Mouse (Mus musculus) splenic B cell, adult 2 months (primary cell): ENCODE results near the gene F5.
"Not testable (repeated sequence)": the region's sequence is repeated elsewhere in the genome, so short reads cannot be mapped to it uniquely, and the experiment has no call there.

Experiments
- DNase-seq: peaks from one replicate; pipeline ENCODE4 v3.0.0-alpha.2; 2011; ENCODE audit warnings: low read depth, low spot score
- H3K27me3 ChIP-seq: 2 replicates; pipeline ENCODE4 v1.6.1; 2012; ENCODE audit warnings: mild to moderate bottlenecking, low read length, moderate library complexity, mixed read lengths; ENCODE audit not compliant: control insufficient read depth, poor library complexity, insufficient read depth, severe bottlenecking
- H3K36me3 ChIP-seq: 2 replicates; pipeline ENCODE4 v1.6.1; 2012; ENCODE audit warnings: mild to moderate bottlenecking, low read length, moderate library complexity, mixed read lengths; ENCODE audit not compliant: control insufficient read depth, poor library complexity, insufficient read depth, severe bottlenecking

The F5 gene

DNA sequence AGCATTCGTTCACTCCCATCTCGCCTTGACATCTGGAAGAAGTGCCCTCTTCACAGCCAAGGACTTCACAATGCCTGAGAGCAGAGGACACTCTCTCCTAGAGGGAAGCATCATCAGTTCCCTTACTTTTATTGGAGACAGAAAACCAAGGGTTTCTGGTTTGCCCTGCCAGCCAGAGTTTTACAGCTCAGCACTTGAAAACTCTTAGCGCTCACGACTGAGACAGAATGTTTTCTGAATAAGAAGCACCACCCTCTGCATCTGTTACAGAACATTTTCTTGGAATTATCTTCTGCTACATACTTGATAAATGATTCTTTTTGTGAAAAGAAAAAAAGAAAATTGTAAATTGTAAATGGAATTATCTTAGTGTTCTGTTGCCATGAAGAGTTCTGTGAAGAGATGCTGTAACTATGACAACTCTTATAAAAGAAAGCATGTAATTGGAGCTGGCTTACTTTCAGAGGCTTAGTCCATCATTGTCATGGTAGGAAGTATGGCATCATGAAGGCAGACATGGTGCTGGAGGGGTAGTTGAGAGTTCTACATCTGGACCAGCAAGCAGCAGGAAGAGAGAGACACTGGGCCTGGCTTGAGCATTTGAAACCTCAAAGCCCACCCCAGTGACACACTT, 80.4 kb downstream of the F5 start:
- H3K36me3 ChIP-seq, H3K27me3 ChIP-seq, DNase-seq: not testable (repeated sequence)

DNA sequence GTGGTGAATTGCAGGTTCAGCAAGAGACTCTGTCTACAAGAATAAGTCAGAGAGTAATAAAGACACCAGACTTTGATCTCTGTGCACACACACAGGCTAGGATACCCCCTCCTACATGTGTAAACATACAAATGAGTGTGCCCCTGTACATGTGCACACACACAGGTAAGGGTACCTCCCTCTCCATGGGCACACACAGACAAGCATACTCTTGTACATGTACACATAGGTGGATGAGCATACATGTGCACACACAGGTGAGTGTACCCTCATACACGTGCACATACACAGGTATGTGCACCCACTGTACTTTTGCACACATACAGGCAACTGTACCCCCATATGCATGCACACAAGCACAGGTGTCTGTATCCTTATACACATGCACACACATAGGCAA, 81.8 kb downstream of the F5 start:
- H3K36me3 ChIP-seq, result no peaks in the 10 kb centered on the region
- H3K27me3 ChIP-seq, result no peaks in the 10 kb centered on the region
- no peak for DNase-seq

DNA sequence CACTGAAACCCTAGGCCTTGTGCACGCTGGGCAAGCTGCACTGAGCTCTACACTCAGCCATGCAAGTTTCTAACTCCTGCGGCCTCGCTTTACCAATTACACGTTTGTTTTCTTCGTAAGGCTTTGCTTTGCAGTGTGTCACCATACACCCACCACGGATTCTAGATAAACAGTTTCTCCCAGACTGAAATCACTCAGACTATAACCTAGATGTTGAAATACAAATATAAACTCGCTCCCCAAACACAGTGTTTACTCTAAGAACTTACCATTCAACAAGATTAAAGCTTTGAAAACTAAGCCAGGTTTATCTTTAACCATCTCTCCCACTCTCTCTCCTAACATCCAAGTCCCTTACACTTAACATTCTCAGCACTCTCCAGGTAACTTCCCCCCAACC, 83.4 kb downstream of the F5 start:
- DNase-seq, result no peak
- no peaks in the 10 kb centered on the region for H3K36me3 ChIP-seq
- no peaks in the 10 kb centered on the region for H3K27me3 ChIP-seq

DNA sequence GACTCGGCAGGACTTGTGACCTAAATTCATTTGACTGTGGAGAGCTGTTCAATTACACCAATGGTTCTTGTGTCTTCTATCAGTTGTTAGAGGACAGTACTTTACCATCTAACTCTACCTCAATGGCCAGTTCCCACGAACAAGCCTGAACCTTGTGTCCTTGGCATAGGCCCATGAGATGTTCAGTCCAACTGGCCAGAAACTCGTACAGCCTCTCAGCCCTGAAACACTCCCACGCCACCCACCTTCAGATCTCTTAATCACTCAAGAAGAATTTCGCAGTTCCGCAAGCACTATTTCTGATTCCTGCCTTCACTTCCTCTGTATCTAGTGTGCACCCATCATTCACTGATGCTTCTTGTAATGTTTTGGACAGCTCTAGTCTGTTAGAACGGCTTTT, 84.4 kb downstream of the F5 start:
- H3K27me3 ChIP-seq, result no peaks in the 10 kb centered on the region

DNA sequence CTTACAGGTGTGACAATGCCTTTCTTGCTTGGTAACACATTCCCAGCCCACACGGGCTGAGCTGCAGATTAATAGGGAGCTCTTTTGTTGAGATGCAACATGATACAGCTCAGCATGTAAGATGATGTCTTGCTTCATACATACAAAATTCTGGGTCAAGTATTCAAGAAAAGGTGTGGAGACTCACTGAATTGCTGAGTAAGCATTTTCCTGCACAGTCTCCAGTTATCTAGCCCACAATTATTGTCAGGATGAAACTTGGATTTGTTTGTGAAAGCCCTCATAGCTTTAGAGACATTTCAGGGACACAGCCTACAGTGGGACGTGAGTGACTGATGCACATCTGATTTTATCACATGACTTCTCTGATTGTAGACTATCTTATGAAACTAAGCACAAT, 89.9 kb downstream of the F5 start:
- DNase-seq, result no peak
- H3K36me3 ChIP-seq, result no peaks in the 10 kb centered on the region

More for the DNA sequence above, 84.4 kb downstream of the F5 start:
- DNase-seq, result no peak
- no peaks in the 10 kb centered on the region for H3K36me3 ChIP-seq

DNA sequence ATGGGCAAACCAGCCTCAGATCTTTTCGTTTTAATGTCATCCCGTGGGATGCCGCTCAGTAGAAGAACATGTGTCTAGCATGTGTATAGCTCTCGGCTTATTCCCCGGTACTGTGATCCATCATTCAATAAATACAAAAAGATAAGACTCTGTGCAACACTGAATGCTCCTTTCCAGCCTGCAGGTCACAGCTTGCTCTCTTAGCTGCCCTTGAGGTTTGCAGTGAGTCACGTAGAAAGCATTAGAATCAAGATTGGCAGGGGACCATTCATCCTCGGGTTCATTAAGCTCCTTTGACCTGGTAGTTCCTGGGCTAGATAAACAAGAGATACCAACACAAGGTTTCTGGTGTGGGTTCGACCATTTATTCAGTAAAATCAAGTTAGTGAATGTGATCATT, 91.2 kb downstream of the F5 start:
- no peaks in the 10 kb centered on the region for H3K36me3 ChIP-seq
- no peaks in the 10 kb centered on the region for H3K27me3 ChIP-seq
- no peak for DNase-seq

More for the DNA sequence above, 89.9 kb downstream of the F5 start:
- H3K27me3 ChIP-seq, result no peaks in the 10 kb centered on the region

DNA sequence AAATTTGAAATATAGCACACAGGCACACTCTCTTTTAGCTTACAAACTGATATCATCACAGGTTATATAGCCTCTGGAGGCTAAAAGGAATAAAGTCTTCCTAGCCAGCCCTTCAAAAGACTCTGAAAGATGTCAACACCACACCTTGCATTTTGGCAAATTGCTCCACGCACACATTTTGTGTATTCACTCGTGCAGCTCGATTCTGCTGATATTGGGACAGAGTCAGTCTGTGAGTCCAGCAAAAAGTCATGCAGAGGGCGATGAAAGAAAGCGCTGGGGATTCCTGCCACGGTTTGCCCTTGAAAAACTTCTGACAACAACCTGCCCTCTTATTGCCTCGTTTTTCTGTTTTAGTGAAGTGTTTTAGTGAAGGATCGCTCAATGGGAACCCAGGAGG, 95.8 kb downstream of the F5 start:
- Histone ChIP-seq H3K27me3 (no peaks in the 10 kb centered on the region), H3K36me3 (no peaks in the 10 kb centered on the region)
- DNase-seq, result no peak

DNA sequence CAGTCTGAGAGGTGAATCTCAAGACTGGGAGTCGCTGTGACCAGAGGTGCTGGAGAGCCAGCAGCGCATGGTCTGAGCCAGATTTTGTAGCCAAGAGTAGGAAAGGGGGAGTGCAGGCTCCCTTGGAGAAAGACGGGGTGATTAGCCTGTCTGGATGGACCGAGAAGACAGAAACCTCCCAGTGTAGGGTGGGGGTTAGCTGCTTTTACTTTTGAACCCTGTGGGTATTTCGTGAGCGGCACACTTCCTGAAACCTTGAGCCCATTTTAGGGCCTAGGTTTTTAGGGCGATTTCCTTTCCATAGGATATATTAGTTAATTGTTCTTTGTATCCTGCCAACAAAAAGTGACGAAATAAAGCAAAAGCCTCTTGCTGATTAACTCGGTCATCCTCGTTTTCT, 96.3 kb downstream of the F5 start:
- Histone ChIP-seq H3K36me3 (no peaks in the 10 kb centered on the region), H3K27me3 (no peaks in the 10 kb centered on the region)
- peak; percentile 33 for DNase-seq

DNA sequence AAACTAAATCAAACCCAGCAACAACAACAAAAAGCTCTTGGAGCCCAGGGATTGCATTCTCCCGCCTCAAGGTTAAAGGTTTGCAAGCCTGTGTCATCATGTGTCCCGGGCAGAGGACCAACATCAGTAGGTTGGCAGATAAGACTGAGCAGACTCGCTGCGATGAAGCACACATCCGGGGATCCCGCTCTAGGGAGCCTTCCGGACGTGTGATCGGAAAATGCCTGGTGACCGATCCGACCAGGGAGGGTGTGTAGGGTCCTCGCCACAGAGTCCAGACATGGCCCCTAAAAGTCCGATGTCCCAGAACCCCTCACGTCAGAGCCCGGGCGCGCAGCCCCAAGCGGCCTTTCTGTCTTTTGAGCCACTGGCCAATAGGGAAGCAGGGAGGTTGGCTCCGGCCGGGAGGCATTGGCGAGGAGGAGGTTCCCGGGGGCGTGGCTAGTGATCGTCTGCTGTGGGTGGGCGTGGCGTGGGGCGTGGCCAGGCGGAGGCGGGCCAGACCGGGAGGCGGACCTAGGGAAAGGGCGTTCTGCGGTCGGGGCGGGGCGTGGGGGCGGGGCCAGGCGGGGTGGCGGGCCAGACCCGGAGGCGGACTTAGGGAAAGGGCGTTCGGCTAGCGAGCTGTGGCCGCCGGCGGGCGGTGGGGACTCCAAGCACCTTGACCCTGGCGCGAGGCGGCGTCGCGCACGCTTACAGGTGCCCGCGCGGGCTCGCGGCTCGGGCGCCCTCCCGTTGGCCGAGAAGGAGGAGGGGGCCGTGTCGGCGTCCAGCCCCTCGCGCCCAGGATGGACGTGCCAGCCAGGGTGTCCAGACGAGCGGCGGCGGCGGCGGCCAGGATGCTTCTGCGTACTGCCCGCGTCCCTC, 97.1 kb downstream of the F5 start, which contains the start of gene Slc19a2:
Slc19a2 (plus strand) TSS at position 582 of the 867 bp plus-strand sequence.
- no peaks in the 10 kb centered on the region for H3K36me3 ChIP-seq
- peak; percentile 98 for DNase-seq
- no peaks in the 10 kb centered on the region for H3K27me3 ChIP-seq

DNA sequence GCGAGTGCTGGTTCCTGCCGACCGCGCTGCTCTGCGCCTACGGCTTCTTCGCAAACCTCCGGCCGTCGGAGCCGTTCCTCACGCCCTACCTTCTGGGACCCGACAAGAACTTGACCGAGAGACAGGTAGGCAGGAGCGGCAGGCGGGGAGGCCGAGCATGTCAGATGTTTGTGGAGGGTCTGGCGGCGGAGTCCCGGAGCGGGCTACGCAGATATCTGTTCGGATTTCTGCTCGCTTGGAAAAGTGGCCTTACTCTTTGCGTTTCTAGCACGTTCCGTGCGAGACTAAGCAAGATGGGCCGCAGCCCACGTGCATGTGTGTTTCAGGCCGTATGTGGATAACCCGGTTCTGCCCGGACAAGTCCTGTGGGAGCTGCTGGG, 97.7 kb downstream of the F5 start:
- no peaks in the 10 kb centered on the region for H3K36me3 ChIP-seq
- no peak for DNase-seq
- H3K27me3 ChIP-seq, result no peaks in the 10 kb centered on the region

DNA sequence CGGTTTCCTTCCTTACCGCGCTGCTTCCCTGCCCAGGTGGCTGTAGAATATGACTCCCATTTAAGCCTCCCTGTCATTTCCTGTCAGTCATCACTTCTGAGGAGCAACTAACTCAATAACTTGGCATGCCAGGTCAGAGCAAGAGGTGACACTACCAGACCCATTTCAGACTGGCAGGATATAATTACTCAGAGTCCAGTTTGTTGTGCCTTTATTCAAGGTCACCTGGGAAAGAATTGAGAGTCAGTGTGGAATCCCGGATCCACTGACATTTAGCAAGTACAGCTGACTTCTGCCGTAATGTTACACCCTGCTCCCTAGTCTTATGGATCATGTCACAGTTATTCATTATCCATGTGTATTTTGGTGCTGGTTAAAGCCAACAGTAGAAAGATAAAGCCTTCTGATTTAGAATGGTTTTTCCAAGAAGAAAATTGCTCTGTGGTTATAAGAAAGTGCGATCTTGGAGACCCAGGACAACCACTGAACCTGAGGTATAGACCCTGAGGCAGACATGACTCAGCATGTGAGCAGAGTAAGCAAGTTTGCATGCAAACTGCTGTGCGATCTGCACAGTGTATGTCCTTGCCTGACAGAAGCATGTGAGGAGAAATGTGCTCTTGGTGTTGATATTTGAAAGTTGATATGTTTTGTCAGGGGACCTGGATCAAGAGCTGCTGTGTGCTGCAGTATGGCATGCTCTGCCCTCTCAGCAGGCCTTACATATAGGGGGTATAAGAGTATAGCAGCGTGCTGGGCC, 98.9 kb downstream of the F5 start:
- DNase-seq, result no peak
- Histone ChIP-seq H3K27me3 (no peaks in the 10 kb centered on the region), H3K36me3 (no peaks in the 10 kb centered on the region)

DNA sequence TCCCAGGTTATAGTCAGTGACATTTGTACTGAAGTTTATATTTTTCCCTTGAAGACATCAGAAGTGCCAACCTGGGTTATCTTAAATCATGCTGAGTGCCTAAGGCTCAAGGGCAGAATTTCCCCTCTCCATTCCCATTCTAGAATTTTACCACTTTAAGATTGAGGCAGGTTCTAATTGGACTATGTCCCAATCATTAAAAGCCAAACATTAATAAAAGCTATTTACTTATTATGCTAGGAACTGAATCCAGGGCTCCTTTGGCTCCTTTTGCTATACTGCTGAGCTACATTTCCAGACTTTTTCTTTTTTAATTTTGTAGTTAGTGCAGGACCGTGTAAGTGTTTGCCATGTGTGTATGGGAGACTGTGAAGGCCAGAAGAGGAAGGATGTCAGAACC, 99.8 kb downstream of the F5 start:
- H3K27me3 ChIP-seq, result no peaks in the 10 kb centered on the region
- no peaks in the 10 kb centered on the region for H3K36me3 ChIP-seq
- no peak for DNase-seq

DNA sequence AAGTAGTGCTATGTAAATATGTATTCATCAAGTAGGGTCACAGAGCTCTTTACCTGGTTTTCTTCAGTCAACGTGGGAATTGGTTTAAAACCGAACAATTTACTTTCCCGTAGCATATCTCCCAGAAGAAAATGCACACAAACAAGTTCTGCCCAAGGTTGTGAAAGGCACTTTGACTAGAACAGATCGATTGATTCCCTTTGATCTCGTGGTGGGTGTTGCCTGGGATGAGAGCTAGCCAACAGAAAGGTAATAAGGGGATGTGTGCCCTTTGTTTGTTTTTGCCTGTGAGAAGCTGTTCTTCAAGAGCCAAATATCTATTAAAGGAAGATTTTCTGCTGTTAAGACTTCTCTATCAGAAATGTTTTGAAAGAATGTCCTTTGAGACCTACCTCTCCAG, 100.9 kb downstream of the F5 start:
- Histone ChIP-seq H3K27me3 (no peaks in the 10 kb centered on the region), H3K36me3 (no peaks in the 10 kb centered on the region)
- DNase-seq, result no peak

DNA sequence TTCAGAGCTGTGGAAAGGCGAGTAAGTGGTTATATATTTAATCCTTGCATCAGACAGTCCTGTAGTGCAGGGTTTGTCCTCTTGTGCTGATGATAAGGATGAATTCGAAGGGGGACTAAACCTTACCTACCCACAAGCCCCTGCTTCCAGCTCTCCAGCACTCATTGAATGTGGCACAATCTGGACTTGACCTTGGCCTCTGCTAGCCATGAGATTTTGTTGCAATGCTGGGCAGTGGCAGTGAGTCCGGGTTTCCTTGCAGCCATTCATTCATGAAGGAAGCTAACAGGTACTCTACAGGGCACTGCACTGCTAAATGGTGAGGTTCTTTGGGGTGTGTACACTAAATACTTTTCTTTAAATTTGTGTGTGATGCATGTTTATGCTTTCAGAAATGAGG, 103.2 kb downstream of the F5 start:
- H3K36me3 ChIP-seq, result no peaks in the 10 kb centered on the region

More for the DNA sequence above, 103.2 kb downstream of the F5 start:
- H3K27me3 ChIP-seq, result no peaks in the 10 kb centered on the region
- DNase-seq, result no peak
